Mouse (Mus musculus) CH12.LX (cell line): ENCODE data around the gene Ift140. TPM values are rescaled to one million over a fixed set of nuclear protein-coding genes. Genes with fewer than 3 reads are reported as not detected.

Source experiments
- DNase-seq: peaks from one replicate; pipeline ENCODE4 v3.0.0-alpha.2; 2013; ENCODE audit errors: extremely low read depth
- H3K27ac ChIP-seq: 2 replicates; pipeline ENCODE4 v1.5.1; 2012; ENCODE audit warnings: low read depth, mild to moderate bottlenecking, control low read depth, moderate library complexity; ENCODE audit not compliant: insufficient read depth
- H3K27me3 ChIP-seq: replicated peaks from 2 replicates; pipeline ENCODE3; 2012; ENCODE audit warnings: inconsistent platforms
- H3K36me3 ChIP-seq, 2 experiments: replicated peaks in 1 of 2; 2 replicates each; pipeline versions ENCODE3 to v1.6.1; 2012; ENCODE audit warnings: inconsistent platforms in 1 of 2, low read length in 1 of 2, mild to moderate bottlenecking in 1 of 2, mixed read lengths in 1 of 2, moderate library complexity in 1 of 2; ENCODE audit not compliant: control insufficient read depth in 1 of 2, insufficient read depth in 1 of 2
- H3K4me1 ChIP-seq, 2 experiments: 2 replicates each; pipeline ENCODE4 v1.6.1; 2012; ENCODE audit warnings: inconsistent platforms in 1 of 2, moderate library complexity in 1 of 2; ENCODE audit not compliant: insufficient read depth in 2 of 2, control insufficient read depth in 1 of 2
- H3K4me2 ChIP-seq: 2 replicates; pipeline ENCODE4 v1.6.1; 2012; ENCODE audit warnings: low read depth, mild to moderate bottlenecking, control low read depth; ENCODE audit not compliant: poor library complexity, insufficient read depth, severe bottlenecking
- H3K4me3 ChIP-seq, 3 experiments: fragments of 150-350 bp in 1 of 3; sonication (generic) in 1 of 3; replicated peaks in 1 of 3; 2 replicates each; pipeline versions ENCODE3 to v1.5.1; 2011 to 2012; ENCODE audit warnings: low read depth in 2 of 3, low read length in 2 of 3, mild to moderate bottlenecking in 2 of 3, moderate library complexity in 2 of 3, control low read depth in 1 of 3, improper control_type of control experiment in 1 of 3, inconsistent platforms in 1 of 3, mixed read lengths in 1 of 3; ENCODE audit not compliant: poor library complexity in 1 of 3
- H3K79me2 ChIP-seq: replicated peaks from 2 replicates; pipeline ENCODE4 v1.6.1; 2012; ENCODE audit warnings: mild to moderate bottlenecking, moderate library complexity; ENCODE audit not compliant: control insufficient read depth, poor library complexity, insufficient read depth, severe bottlenecking; ENCODE audit errors: extremely low read depth
- H3K9ac ChIP-seq: 2 replicates; pipeline ENCODE4 v1.6.1; 2012; ENCODE audit warnings: low read depth, mild to moderate bottlenecking, control low read depth, moderate library complexity; ENCODE audit not compliant: insufficient read depth
- H3K9me3 ChIP-seq: replicated peaks from 2 replicates; pipeline ENCODE3; 2012; ENCODE audit warnings: low read length, inconsistent platforms, mixed read lengths
- CHD2 ChIP-seq: IDR thresholded peaks from 2 replicates; pipeline ENCODE4 v1.6.1; 2011; ENCODE audit warnings: low read length, improper control_type of control experiment
- E2F4 ChIP-seq: IDR thresholded peaks from 2 replicates; pipeline ENCODE4 v1.6.1; 2011; ENCODE audit warnings: low read depth, low read length, improper control_type of control experiment; ENCODE audit not compliant: insufficient replicate concordance
- ELF1 ChIP-seq: IDR thresholded peaks from 2 replicates; pipeline ENCODE4 v1.6.1; 2014; ENCODE audit warnings: low read depth, mild to moderate bottlenecking, inconsistent platforms, low read length, improper control_type of control experiment
- EP300 ChIP-seq: IDR thresholded peaks from 2 replicates; pipeline ENCODE4 v1.6.1; 2011; ENCODE audit warnings: low read length, improper control_type of control experiment
- GABPA ChIP-seq: IDR thresholded peaks from 2 replicates; pipeline ENCODE4 v1.6.1; 2012; ENCODE audit warnings: low read depth, low read length, improper control_type of control experiment, inconsistent platforms; ENCODE audit not compliant: insufficient replicate concordance
- IRF4 ChIP-seq: IDR thresholded peaks from 2 replicates; pipeline ENCODE4 v1.6.1; 2014; ENCODE audit warnings: low read depth, mild to moderate bottlenecking, inconsistent platforms, low read length, improper control_type of control experiment
- JUN ChIP-seq: IDR thresholded peaks from 2 replicates; pipeline ENCODE4 v1.6.1; 2011; ENCODE audit warnings: low read depth, mild to moderate bottlenecking, low read length, improper control_type of control experiment, moderate library complexity; ENCODE audit not compliant: insufficient read depth
- JUND ChIP-seq: conservative IDR thresholded peaks from 2 replicates; pipeline ENCODE4 v1.6.1; 2011; ENCODE audit warnings: low read depth, low read length, improper control_type of control experiment
- MAX ChIP-seq: IDR thresholded peaks from 2 replicates; pipeline ENCODE4 v1.6.1; 2011; ENCODE audit warnings: low read length, improper control_type of control experiment
- MXI1 ChIP-seq: IDR thresholded peaks from 2 replicates; pipeline ENCODE4 v1.6.1; 2011; ENCODE audit warnings: mild to moderate bottlenecking, low read depth, low read length, improper control_type of control experiment
- NELFE ChIP-seq: IDR thresholded peaks from 2 replicates; pipeline ENCODE4 v1.6.1; 2011; ENCODE audit warnings: low read depth, low read length, improper control_type of control experiment
- NRF1 ChIP-seq: IDR thresholded peaks from 2 replicates; pipeline ENCODE4 v1.6.1; 2014; ENCODE audit warnings: low read depth, mild to moderate bottlenecking, inconsistent platforms, low read length, improper control_type of control experiment, moderate library complexity
- PAX5 ChIP-seq: IDR thresholded peaks from 2 replicates; pipeline ENCODE4 v1.6.1; 2012; ENCODE audit warnings: low read length, inconsistent platforms, mixed read lengths
- POLR2AphosphoS2 ChIP-seq: IDR thresholded peaks from 2 replicates; pipeline ENCODE4 v1.6.1; 2011; ENCODE audit warnings: low read depth, low read length, improper control_type of control experiment
- RAD21 ChIP-seq: IDR thresholded peaks from 2 replicates; pipeline ENCODE4 v1.6.1; 2011; ENCODE audit warnings: low read depth, mild to moderate bottlenecking, low read length, improper control_type of control experiment, moderate library complexity
- SMC3 ChIP-seq: IDR thresholded peaks from 2 replicates; pipeline ENCODE4 v1.6.1; 2011; ENCODE audit warnings: low read depth, low read length, improper control_type of control experiment
- TBP ChIP-seq: conservative IDR thresholded peaks from 2 replicates; pipeline ENCODE4 v1.6.1; 2011; ENCODE audit warnings: low read depth, low read length, improper control_type of control experiment
- USF1 ChIP-seq: IDR thresholded peaks from 2 replicates; pipeline ENCODE4 v1.6.1; 2014; ENCODE audit warnings: low read depth, mild to moderate bottlenecking, inconsistent platforms, low read length, improper control_type of control experiment
- ZC3H11A ChIP-seq: IDR thresholded peaks from 2 replicates; pipeline ENCODE4 v1.6.1; 2012; ENCODE audit warnings: low read depth, mild to moderate bottlenecking, inconsistent platforms, low read length, improper control_type of control experiment
- ZKSCAN1 ChIP-seq: IDR thresholded peaks from 2 replicates; pipeline ENCODE4 v1.6.1; 2012; ENCODE audit warnings: low read depth, inconsistent platforms, low read length, improper control_type of control experiment, borderline replicate concordance
- ZNF384 ChIP-seq: IDR thresholded peaks from 2 replicates; pipeline ENCODE4 v1.6.1; 2012; ENCODE audit warnings: low read depth, low read length, improper control_type of control experiment, inconsistent platforms
- dilution Hi-C: fragments of 300-500 bp; cut with MboI; formaldehyde crosslinking; loops from 2 replicates; pipeline ENCODE4 v1.14.3; 2020; ENCODE audit warnings: low sequenced_read_pairs; ENCODE audit not compliant: extremely low pct_unique_long_range_greater_than_20kb, extremely low pct_ligation_motif_present
- in situ Hi-C: fragments of 300-500 bp; cut with MboI; formaldehyde crosslinking; loops from 3 replicates; pipeline ENCODE4 v1.14.3; 2019; ENCODE audit warnings: low sequenced_read_pairs, low pct_ligation_motif_present, low pct_unique_long_range_greater_than_20kb, mixed read lengths
- polyA plus RNA-seq: library from polyadenylated mRNA; unstranded; fragments of >175 nt; gene quantifications from 2 replicates; pipeline ENCODE4 v1.2.1, GENCODE M21; 2012; ENCODE audit warnings: low read depth; ENCODE audit not compliant: insufficient read length
- total RNA-seq, 2 experiments: library from RNA; depleted of rRNA; stranded (reverse); fragments of 300-350 nt in 1 of 2; fragments of >200 nt in 1 of 2; gene quantifications; 2 replicates each; pipeline ENCODE4 v1.2.3; 2012 to 2014

The Ift140 gene
- total and polyA plus RNA-seq, 3 experiments, result 24.4 to 34.8 (median 26.4) TPM

GRCm38 (mm10) chr17:25068690-25069089, 52.8 kb downstream of the Ift140 start:
- H3K27me3 ChIP-seq, result no peaks in the 10 kb centered on the region
- in situ Hi-C loops (no loop called here), dilution Hi-C loops (no loop called here)
- no peak overlapping the region for H3K27ac ChIP-seq
- no peaks in the 10 kb centered on the region for H3K9me3 ChIP-seq
- DNase-seq, result no peak
- no peak overlapping the region for H3K4me3 ChIP-seq
- TF ChIP-seq CHD2 (no peak), RAD21 (no peak), EP300 (no peak), MAX (no peak), ZNF384 (no peak), GABPA (no peak), NELFE (no peak), ZC3H11A (no peak), ZKSCAN1 (no peak), JUND (no peak), ELF1 (no peak), PAX5 (no peak), MXI1 (no peak), IRF4 (no peak), USF1 (no peak), E2F4 (no peak), POLR2AphosphoS2 (no peak), TBP (no peak)
- no peaks in the 10 kb centered on the region for H3K79me2 ChIP-seq
- H3K4me1 ChIP-seq, result peaks cover 0 to 21% of the 10 kb centered on the region in 2 experiments; a peak in 3 of 4 replicates
- H3K4me2 ChIP-seq, result no peak overlapping the region
- no peak overlapping the region for H3K9ac ChIP-seq
- peaks cover 27 to 92% of the 10 kb centered on the region in 2 experiments for H3K36me3 ChIP-seq

- TF ChIP-seq NRF1, result no peak
- no peak for TF ChIP-seq JUND
- TF ChIP-seq JUN, result no peak
- TF ChIP-seq SMC3, result no peak
- H3K27ac ChIP-seq, result no peak overlapping the region
- H3K9me3 ChIP-seq, result no peaks in the 10 kb centered on the region
- peaks cover 15 to 89% of the 10 kb centered on the region in 2 experiments for H3K36me3 ChIP-seq
- no peak for DNase-seq
- H3K4me1 ChIP-seq, result 0 out of 4 replicates have a peak, but pooled peaks cover 0 to 4% of the 10 kb centered on the region in 2 experiments
- H3K27me3 ChIP-seq, result no peaks in the 10 kb centered on the region
- in situ Hi-C loops (no loop called here), dilution Hi-C loops (no loop called here)
- no peak overlapping the region for H3K4me3 ChIP-seq
- no peak overlapping the region for H3K4me2 ChIP-seq
- H3K79me2 ChIP-seq, result no peaks in the 10 kb centered on the region
- H3K9ac ChIP-seq, result no peak overlapping the region
Measured at GRCm38 (mm10) chr17:25076906-25077305, 61.0 kb downstream of the Ift140 start.
